Mouse (Mus musculus) heart, postnatal 25 days (tissue): Measurements from ENCODE around the gene Hs3st3a1. TPM values are rescaled to one million over a fixed set of nuclear protein-coding genes. Genes with fewer than 3 reads are reported as not detected.
A peak's percentile ranks its signal among the peaks of the same experiment; 100 is the strongest.

Experiments used
- DNase-seq: peaks from one replicate; pipeline ENCODE4 v3.0.0; 2022; ENCODE audit warnings: low spot score
- intact Hi-C: fragments of 180-260 bp; cut with DNase I; formaldehyde crosslinking; loops from one replicate; pipeline ENCODE4 v1.15.1; 2025
- total RNA-seq, 2 experiments: library from RNA; stranded (reverse); gene quantifications; 2 replicates each; pipeline ENCODE4 v1.2.3; 2021

Hs3st3a1 gene
- under 1 TPM; 0.31 to 0.39 TPM for total RNA-seq

DNA sequence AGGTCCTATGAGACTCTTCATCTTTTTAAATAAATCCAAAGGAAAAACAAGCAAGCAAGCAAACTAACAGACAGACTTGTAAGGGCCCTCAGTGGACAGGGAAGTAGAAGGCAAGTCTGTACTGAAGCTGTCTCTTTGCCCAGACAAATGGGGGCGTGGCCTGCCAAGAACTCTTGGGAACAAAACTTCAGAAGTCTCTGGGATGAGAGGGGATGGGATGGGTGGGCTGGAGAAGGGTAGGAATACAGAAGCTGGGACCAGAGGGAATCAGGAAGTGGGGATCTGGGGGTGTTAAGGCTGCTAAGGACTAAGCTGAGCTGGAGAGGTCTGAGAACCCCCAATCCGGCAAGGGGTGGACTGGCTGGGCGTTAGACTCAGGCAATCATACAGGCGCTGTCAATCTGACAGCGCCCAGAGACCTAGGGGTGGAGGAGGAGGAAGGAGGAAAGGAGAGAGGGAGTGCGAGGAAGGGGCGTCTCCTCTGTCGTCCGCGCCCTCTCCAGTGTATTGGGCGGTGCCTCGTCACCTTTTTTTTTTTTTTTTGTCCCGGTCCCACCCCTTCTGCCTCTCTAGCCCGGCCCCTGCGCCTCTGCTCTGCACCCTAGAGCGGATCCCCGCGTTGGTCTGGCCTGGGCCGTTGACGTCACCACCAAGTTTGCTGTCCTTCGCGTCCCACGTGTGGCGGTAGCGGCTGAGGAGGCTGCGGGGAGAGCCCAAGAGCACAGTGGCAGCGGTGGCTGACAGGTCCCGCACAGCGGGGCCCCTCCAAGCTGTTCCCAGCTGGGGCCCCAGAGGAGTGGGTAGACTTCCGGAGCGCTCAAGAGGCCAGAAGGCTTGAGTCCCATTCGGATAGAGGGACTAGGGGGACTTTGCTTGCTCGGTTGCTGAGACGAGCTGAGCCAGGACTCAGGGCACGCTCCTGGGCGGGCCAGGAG is at the start of gene Hs3st3a1:
Gene Hs3st3a1 (plus strand): TSS at position 722 of the 935 bp plus-strand sequence.
- peak; percentile 56 for DNase-seq
- intact Hi-C loops: loop anchor here (5.0 kb wide), 1 partner anchor 282 kb away; no protein-coding TSS in a partner anchor

GRCm38 (mm10) chr11:64386333-64386732 is 48.8 kb upstream of the Hs3st3a1 start:
- no peak for DNase-seq
- intact Hi-C loops: no loop called here

DNA sequence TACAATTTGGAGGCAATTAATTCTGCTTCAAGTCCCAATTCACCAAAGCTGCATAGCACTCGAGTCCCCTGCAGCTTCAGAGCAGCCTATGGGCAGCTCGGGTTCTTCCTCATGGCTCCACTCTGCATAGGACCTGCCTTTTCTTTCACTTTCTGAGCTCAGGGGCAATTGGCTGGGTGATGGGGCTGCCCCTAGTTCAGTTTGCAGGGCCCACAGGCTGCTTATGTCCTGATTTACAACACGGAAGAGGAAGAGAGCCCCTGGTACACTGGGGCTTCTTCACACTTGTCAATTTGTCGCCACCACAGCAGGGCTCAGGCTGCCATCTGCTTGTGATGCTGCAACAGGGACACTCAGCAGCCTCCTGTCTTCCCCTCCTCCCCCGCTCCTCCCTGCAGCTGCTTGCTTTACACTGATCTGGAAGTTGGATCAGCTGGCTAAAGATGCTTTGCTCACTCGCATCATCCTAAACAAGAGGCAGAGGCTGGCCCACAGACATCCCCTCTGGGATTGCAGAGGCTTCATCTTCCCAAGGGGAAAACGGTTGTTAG is 38.7 kb upstream of the Hs3st3a1 start:
- intact Hi-C loops: no loop called here
- no peak for DNase-seq

GRCm38 (mm10) chr11:64396949-64397348 is 38.2 kb upstream of the Hs3st3a1 start:
- intact Hi-C loops: no loop called here
- no peak for DNase-seq

DNA sequence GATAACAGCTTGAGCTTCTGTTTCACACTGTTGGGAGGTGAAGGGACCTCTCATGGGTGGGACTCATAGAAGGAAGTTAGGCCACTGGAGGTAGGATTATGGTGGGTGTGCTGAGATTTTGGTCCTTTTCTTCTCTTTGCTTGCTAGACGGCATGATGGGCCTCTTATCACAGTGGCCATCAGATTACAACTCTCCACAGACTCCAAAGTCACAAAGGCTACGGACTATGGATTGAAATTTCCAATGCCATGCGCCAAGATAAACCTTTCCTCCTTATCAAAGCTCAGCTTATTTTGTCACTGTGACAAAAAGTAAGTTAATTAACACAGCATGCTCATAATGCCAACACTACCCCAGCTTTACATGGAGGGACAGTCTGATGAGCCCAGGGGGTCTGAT is 37.5 kb upstream of the Hs3st3a1 start:
- intact Hi-C loops: no loop called here
- DNase-seq: no peak

- intact Hi-C loops: no loop called here
- no peak for DNase-seq
Measured at GRCm38 (mm10) chr11:64400534-64401093, 34.5 kb upstream of the Hs3st3a1 start.

- intact Hi-C loops: no loop called here
- no peak for DNase-seq
Measured at GRCm38 (mm10) chr11:64418969-64419368, 16.2 kb upstream of the Hs3st3a1 start.

DNA sequence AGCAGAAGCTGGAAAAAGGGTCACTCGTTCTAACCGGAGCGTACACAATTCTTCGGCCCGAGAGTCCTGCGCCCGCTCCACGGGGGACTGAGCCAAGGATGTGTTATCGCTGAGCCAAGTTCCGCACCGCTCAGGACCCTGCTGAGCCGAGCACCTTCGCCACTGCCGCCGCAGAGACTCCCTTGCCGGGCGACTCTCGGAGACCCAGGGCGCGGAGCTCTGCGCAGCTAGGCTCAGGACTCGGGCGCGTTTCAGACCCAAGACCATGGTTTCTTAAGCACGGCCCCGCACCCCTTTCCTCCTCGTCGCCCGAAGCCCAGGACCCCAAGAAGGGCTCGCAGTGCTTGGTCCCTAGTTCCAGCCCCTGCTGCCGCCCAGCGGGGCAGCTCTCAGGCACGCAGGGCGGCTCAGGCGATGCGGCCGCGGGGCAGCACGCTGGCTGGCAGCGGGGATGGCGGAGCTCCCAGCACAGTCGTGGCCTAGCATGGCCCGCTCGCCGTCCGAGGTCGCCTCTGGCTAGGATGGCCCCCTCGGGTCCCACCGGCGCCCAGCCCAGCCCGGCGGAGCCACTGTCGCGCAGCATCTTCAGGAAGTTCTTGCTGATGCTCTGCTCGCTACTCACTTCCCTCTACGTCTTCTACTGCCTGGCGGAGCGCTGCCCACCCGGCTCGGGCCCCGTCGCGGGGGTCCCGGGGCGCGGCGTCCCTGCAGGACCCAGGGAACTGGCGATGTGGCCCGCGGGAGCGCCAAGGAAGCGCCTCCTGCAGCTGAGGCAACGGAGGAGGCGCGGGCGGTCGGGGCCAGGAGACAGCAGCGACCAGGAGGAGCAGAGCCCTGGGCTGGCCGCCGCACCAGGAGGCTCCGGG is 647 bp downstream of the Hs3st3a1 start:
- intact Hi-C loops: loop anchor here (5.0 kb wide), 1 partner anchor 282 kb away; no protein-coding TSS in a partner anchor
- peak; percentile 2 for DNase-seq

DNA sequence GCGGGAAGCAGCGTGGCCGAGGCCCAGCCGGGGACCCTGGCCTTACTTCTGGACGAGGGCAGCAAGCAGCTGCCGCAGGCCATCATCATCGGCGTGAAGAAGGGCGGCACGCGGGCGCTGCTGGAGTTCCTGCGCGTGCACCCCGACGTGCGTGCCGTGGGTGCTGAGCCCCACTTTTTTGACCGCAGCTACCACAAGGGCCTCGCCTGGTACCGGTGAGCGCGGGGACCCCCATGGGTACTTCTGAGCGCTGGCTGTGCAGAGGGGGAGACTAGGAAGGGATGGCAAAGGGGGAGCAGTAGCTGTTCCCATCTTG is 1.2 kb downstream of the Hs3st3a1 start, which contains the start of gene F930015N05Rik:
Gene F930015N05Rik (minus strand): TSS at position 242 of the 316 bp plus-strand sequence.
- DNase-seq: no peak
- intact Hi-C loops: loop anchor here (5.0 kb wide), 1 partner anchor 281 kb away; no protein-coding TSS in a partner anchor

DNA sequence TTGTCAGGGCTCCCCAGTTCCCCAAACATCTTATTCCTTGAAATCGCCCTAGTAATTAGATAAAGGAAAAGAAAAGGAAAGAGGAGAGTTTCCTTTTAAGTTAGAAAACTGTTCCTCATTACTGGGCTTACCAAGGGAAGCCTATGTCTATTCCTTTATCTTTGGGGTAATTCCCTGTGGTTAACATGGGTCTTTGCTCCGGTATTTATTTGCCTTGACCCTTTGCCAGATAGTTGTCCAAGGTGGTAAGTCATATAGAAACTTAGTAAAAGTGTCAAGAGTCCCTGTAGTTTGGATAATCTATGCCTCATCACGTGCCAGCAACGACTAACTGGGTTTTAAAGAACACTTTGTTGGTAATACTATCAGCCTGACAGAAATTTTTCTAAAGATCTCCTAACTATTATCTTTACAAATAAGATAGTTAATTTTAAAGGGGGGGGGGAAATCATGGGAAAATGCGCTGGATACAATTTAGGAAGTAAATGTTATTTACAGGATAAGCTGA is 1.7 kb downstream of the Hs3st3a1 start:
- DNase-seq: no peak
- intact Hi-C loops: loop anchor here (5.0 kb wide), 1 partner anchor 280 kb away; no protein-coding TSS in a partner anchor

DNA sequence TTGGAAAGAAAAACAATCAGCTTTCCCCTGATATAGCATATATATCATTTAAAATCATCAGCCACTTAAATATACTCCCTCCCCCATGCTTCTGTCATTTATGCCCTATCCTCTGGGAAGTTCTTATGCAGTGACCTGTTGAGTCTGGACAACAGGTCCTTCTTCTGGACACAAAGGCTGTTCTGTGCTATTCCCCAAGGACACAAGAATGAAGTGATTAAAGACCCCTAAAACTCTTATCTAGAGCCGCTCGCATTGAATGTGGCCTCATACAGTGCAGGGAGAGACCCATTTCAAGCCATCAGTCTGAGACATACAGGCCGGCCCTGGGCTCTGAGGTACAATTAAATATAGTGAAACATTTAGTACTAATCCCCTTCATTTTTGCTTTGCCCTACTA is 2.6 kb downstream of the Hs3st3a1 start:
- intact Hi-C loops: loop anchor here (5.0 kb wide), 1 partner anchor 280 kb away; no protein-coding TSS in a partner anchor
- no peak for DNase-seq

GRCm38 (mm10) chr11:64438909-64439308 is 3.8 kb downstream of the Hs3st3a1 start:
- intact Hi-C loops: loop anchor here (5.0 kb wide), 1 partner anchor 278 kb away; no protein-coding TSS in a partner anchor

DNA sequence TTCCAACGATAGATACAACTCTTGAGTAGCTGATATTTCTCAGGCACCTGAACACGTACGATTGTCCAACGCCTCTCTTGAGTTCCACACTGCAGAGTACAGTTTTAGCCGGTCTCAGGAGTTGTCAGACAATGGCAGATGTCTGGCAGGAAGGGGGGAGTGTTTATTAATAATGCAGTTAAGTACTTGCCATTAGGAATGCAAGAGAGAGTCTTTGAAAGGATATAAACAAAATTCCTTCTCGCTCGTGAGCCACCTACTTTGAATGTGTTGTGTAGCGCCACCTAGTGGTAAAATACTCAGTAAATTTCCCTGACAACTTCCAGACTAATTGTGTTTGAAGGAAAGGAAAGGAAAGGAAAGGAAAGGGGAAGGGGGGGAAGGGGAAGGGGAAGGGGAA is 7.0 kb downstream of the Hs3st3a1 start:
- DNase-seq: no peak
- intact Hi-C loops: loop anchor here (2.0 to 5.0 kb wide), 2 partner anchors 519 to 1040 kb away; partner anchors contain the start of gene Hs3st3b1

More at GRCm38 (mm10) chr11:64438909-64439308, 3.8 kb downstream of the Hs3st3a1 start:
- DNase-seq: no peak

GRCm38 (mm10) chr11:64442701-64443100 is 7.6 kb downstream of the Hs3st3a1 start:
- no peak for DNase-seq
- intact Hi-C loops: loop anchor here (2.0 to 5.0 kb wide), 2 partner anchors 520 to 1040 kb away; partner anchors contain the start of gene Hs3st3b1

GRCm38 (mm10) chr11:64445227-64445626 is 10.1 kb downstream of the Hs3st3a1 start:
- intact Hi-C loops: no loop called here

GRCm38 (mm10) chr11:64448586-64449315 is 13.6 kb downstream of the Hs3st3a1 start:
- intact Hi-C loops: no loop called here
- DNase-seq: no peak

More at GRCm38 (mm10) chr11:64445227-64445626, 10.1 kb downstream of the Hs3st3a1 start:
- no peak for DNase-seq

DNA sequence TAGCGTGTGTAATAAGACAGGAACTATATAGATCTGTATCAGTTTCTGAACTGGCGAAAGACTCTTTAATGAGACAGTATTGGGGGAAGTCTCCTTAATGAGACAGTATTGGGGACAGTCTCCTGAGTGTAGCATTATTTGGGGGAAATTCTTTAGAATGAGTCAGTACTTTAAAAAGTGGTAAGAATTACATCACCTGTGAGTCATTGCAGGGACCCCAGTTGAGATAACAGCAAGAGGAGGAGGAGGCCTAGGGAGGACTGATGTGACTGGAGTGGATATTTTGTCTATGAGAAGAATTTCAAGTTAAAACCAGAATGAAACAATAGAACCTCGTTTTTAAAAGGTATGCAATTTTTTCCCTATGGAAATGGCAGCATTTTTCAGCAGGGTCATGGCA is 26.6 kb downstream of the Hs3st3a1 start:
- intact Hi-C loops: no loop called here
- DNase-seq: no peak

DNA sequence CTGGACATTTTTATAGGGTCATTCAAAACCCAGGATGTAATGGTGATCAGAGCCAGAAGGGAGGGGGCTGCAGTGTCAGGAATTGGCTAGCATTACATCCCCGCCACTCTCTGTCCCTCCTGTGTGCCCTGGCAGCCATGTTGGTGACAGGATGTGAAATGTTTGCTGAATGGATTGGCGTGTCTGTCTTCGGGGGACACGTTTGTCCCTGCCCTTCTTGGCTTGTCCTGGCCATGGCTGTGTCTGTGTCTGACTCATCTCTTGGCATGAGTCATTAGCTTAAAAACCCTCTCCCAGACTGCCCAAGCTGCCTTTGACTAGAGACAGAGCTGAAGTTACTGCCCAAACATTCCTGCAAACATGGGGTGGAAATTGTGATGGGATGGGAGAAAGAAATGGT is 33.6 kb downstream of the Hs3st3a1 start:
- intact Hi-C loops: no loop called here
- peak; percentile 2 for DNase-seq

GRCm38 (mm10) chr11:64470689-64471088 is 35.6 kb downstream of the Hs3st3a1 start:
- DNase-seq: no peak
- intact Hi-C loops: no loop called here
